Mouse (Mus musculus): Measurements from ENCODE around the gene Armc9. TPM values are rescaled to one million over a fixed set of nuclear protein-coding genes. Genes with fewer than 3 reads are reported as not detected.

Armc9 gene
- total and polyA plus RNA-seq, 2 experiments = 3.2 to 4.4 TPM

- 64% methylated on average over 4 of the region's 4 CpGs for WGBS
- H3K27ac ChIP-seq (replicated peaks; ENCODE audit: insufficient read depth, low read depth, low read length) = no peak overlapping the region
- no peaks in the 10 kb centered on the region for H3K36me3 ChIP-seq (ENCODE audit: control insufficient read depth, insufficient read depth, low read length)
- no peak overlapping the region for H3K4me3 ChIP-seq (ENCODE audit: insufficient read depth, low read depth, low read length)
- no peaks in the 10 kb centered on the region for H3K27me3 ChIP-seq (ENCODE audit: control insufficient read depth, insufficient read depth, low read length)
- no peaks in the 10 kb centered on the region for H3K79me2 ChIP-seq (ENCODE audit: control insufficient read depth, insufficient read depth, low read length)
- no peak for DNase-seq (ENCODE audit: extremely low read depth, low read depth, low spot score)
- no peak for TF ChIP-seq POLR2A (IDR thresholded peaks at IDR 0.05; ENCODE audit: extremely low read depth, insufficient read depth, low read length)
- no peak for TF ChIP-seq CTCF (IDR thresholded peaks at IDR 0.05; ENCODE audit: low read depth, low read length)
- H3K4me1 ChIP-seq (ENCODE audit: control insufficient read depth, insufficient read depth, low read length) = peaks cover 1% of the 10 kb centered on the region; the same call in 1 of the 2 replicates
- H3K9ac ChIP-seq (ENCODE audit: low read depth, low read length) = no peak overlapping the region
These were observed 132.9 kb downstream of the Armc9 start for GRCm38 (mm10) chr1:86287473-86287872.

DNA sequence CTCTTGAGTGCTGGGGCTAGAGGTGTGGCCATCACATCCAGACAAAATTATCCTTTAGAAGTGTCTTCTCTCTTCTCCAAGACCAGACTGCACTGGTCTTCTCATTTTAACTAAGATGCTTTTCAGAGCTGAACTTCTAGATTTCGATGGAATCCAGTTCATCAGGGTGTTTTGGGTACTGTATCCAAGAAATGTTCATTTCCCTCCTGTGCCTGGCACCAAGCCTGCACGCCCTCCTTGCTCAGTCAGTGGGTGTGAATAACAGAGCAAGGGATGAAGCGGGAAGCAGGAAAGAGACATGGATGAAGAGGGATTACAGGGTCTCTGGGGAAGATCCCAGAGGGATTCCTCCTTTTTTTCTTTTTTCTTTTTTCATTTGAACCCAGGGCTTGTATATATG lies 135.9 kb downstream of the Armc9 start:
- H3K9ac ChIP-seq (ENCODE audit: low read depth, low read length) = no peak overlapping the region
- no peak overlapping the region for H3K4me3 ChIP-seq (ENCODE audit: insufficient read depth, low read depth, low read length)
- no peaks in the 10 kb centered on the region for H3K79me2 ChIP-seq (ENCODE audit: control insufficient read depth, insufficient read depth, low read length)
- DNase-seq (ENCODE audit: extremely low read depth, low read depth, low spot score) = no peak
- 77% methylated on average over 3 of the region's 3 CpGs for WGBS
- no peak overlapping the region for H3K27ac ChIP-seq (replicated peaks; ENCODE audit: insufficient read depth, low read depth, low read length)
- H3K36me3 ChIP-seq (ENCODE audit: control insufficient read depth, insufficient read depth, low read length) = no peaks in the 10 kb centered on the region
- no peaks in the 10 kb centered on the region for H3K27me3 ChIP-seq (ENCODE audit: control insufficient read depth, insufficient read depth, low read length)
- H3K4me1 ChIP-seq (ENCODE audit: control insufficient read depth, insufficient read depth, low read length) = peaks cover 1% of the 10 kb centered on the region; the same call in 1 of the 2 replicates
- TF ChIP-seq CTCF (IDR thresholded peaks at IDR 0.05; ENCODE audit: low read depth, low read length) = no peak
- TF ChIP-seq POLR2A (IDR thresholded peaks at IDR 0.05; ENCODE audit: extremely low read depth, insufficient read depth, low read length) = no peak

- WGBS = 84% methylated on average over 3 of the region's 3 CpGs
- Histone ChIP-seq H3K4me1 (ENCODE audit: control insufficient read depth, insufficient read depth, low read length) (no peaks in the 10 kb centered on the region), H3K9ac (ENCODE audit: low read depth, low read length) (no peak overlapping the region), H3K4me3 (ENCODE audit: insufficient read depth, low read depth, low read length) (no peak overlapping the region), H3K27ac (replicated peaks; ENCODE audit: insufficient read depth, low read depth, low read length) (no peak overlapping the region), H3K27me3 (ENCODE audit: control insufficient read depth, insufficient read depth, low read length) (no peaks in the 10 kb centered on the region), H3K79me2 (ENCODE audit: control insufficient read depth, insufficient read depth, low read length) (no peaks in the 10 kb centered on the region), H3K36me3 (ENCODE audit: control insufficient read depth, insufficient read depth, low read length) (no peaks in the 10 kb centered on the region)
- TF ChIP-seq POLR2A (IDR thresholded peaks at IDR 0.05; ENCODE audit: extremely low read depth, insufficient read depth, low read length) (no peak), CTCF (IDR thresholded peaks at IDR 0.05; ENCODE audit: low read depth, low read length) (no peak)
- no peak for DNase-seq (ENCODE audit: extremely low read depth, low read depth, low spot score)
These were observed 138.5 kb downstream of the Armc9 start for GRCm38 (mm10) chr1:86293091-86293490.

- 95% methylated on average over 5 of the region's 5 CpGs for WGBS
- Histone ChIP-seq H3K9ac (ENCODE audit: low read depth, low read length) (no peak overlapping the region), H3K4me1 (ENCODE audit: control insufficient read depth, insufficient read depth, low read length) (no peaks in the 10 kb centered on the region), H3K79me2 (ENCODE audit: control insufficient read depth, insufficient read depth, low read length) (no peaks in the 10 kb centered on the region), H3K36me3 (ENCODE audit: control insufficient read depth, insufficient read depth, low read length) (no peaks in the 10 kb centered on the region), H3K4me3 (ENCODE audit: insufficient read depth, low read depth, low read length) (no peak overlapping the region), H3K27ac (replicated peaks; ENCODE audit: insufficient read depth, low read depth, low read length) (no peak overlapping the region), H3K27me3 (ENCODE audit: control insufficient read depth, insufficient read depth, low read length) (no peaks in the 10 kb centered on the region)
- TF ChIP-seq POLR2A (IDR thresholded peaks at IDR 0.05; ENCODE audit: extremely low read depth, insufficient read depth, low read length) (no peak), CTCF (IDR thresholded peaks at IDR 0.05; ENCODE audit: low read depth, low read length) (no peak)
- no peak for DNase-seq (ENCODE audit: extremely low read depth, low read depth, low spot score)
These were observed 139.3 kb downstream of the Armc9 start for GRCm38 (mm10) chr1:86293868-86294267.

- no peaks in the 10 kb centered on the region for H3K27me3 ChIP-seq (ENCODE audit: control insufficient read depth, insufficient read depth, low read length)
- no peaks in the 10 kb centered on the region for H3K4me1 ChIP-seq (ENCODE audit: control insufficient read depth, insufficient read depth, low read length)
- WGBS = 87% methylated on average over 4 of the region's 4 CpGs
- no peak for TF ChIP-seq POLR2A (IDR thresholded peaks at IDR 0.05; ENCODE audit: extremely low read depth, insufficient read depth, low read length)
- TF ChIP-seq CTCF (IDR thresholded peaks at IDR 0.05; ENCODE audit: low read depth, low read length) = no peak
- no peaks in the 10 kb centered on the region for H3K79me2 ChIP-seq (ENCODE audit: control insufficient read depth, insufficient read depth, low read length)
- H3K9ac ChIP-seq (ENCODE audit: low read depth, low read length) = no peak overlapping the region
- no peak overlapping the region for H3K4me3 ChIP-seq (ENCODE audit: insufficient read depth, low read depth, low read length)
- H3K36me3 ChIP-seq (ENCODE audit: control insufficient read depth, insufficient read depth, low read length) = no peaks in the 10 kb centered on the region
- H3K27ac ChIP-seq (replicated peaks; ENCODE audit: insufficient read depth, low read depth, low read length) = no peak overlapping the region
- no peak for DNase-seq (ENCODE audit: extremely low read depth, low read depth, low spot score)
These were observed 139.9 kb downstream of the Armc9 start for GRCm38 (mm10) chr1:86294472-86294871.

DNA sequence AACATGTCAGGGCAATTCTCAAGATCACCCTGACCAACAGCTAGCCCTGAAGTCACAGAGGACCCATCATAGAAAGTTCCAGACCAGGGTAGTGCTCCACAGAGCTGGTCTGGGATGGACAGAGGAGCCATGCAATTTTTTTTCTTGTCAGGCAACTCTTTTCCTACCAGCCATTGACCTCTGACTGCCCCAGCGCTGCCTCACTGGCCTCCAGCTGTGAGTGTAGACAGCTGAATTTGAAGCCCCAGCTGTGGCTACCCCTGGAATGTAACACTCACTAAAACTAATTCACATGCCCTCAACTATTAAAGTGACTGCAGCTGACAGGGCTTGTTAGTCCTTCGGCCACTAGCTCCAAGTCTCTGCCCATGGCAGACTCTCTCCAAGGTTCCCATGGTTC lies 145.5 kb downstream of the Armc9 start:
- 82% methylated on average over 2 of the region's 2 CpGs for WGBS
- no peak for DNase-seq (ENCODE audit: extremely low read depth, low read depth, low spot score)
- no peaks in the 10 kb centered on the region for H3K4me1 ChIP-seq (ENCODE audit: control insufficient read depth, insufficient read depth, low read length)
- no peak overlapping the region for H3K4me3 ChIP-seq (ENCODE audit: insufficient read depth, low read depth, low read length)
- H3K27ac ChIP-seq (replicated peaks; ENCODE audit: insufficient read depth, low read depth, low read length) = no peak overlapping the region
- no peak for TF ChIP-seq POLR2A (IDR thresholded peaks at IDR 0.05; ENCODE audit: extremely low read depth, insufficient read depth, low read length)
- TF ChIP-seq CTCF (IDR thresholded peaks at IDR 0.05; ENCODE audit: low read depth, low read length) = no peak
- no peak overlapping the region for H3K9ac ChIP-seq (ENCODE audit: low read depth, low read length)
- no peaks in the 10 kb centered on the region for H3K36me3 ChIP-seq (ENCODE audit: control insufficient read depth, insufficient read depth, low read length)
- peaks cover 5% of the 10 kb centered on the region; the same call in 1 of the 2 replicates for H3K27me3 ChIP-seq (ENCODE audit: control insufficient read depth, insufficient read depth, low read length)
- no peaks in the 10 kb centered on the region for H3K79me2 ChIP-seq (ENCODE audit: control insufficient read depth, insufficient read depth, low read length)

Data from liver, adult 2 months (tissue).